Mouse (Mus musculus) heart, postnatal 0 days (tissue): ENCODE data around the gene Dlgap4.

ENCODE experiments used
- CTCF ChIP-seq: IDR thresholded peaks from 2 replicates; pipeline ENCODE4 v1.5.1; 2016; ENCODE audit warnings: antibody characterized with exemption, control low read depth, low read depth
- EP300 ChIP-seq: IDR thresholded peaks from 2 replicates; pipeline ENCODE4 v1.6.1; 2016; ENCODE audit warnings: antibody characterized with exemption, low read depth

DNA sequence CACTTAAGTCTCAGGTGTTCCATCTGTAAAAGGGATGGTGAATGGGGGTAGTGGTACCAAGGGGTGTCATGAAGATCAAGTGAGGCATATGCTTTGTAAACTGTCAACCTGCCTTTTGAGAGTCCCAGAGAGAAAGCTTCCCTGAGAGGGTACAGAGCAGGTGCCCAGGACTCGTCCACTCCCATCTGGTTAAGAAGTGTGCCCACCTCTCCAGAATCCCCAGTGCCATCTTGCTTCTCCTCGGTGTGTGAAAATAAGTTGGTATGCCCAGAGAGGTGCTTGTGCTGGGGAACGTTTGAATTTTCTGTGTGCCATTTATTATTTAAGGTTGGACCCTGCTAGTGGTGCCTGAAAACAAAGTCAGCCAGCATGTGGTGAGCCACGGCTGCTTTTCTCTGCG, 109.2 kb downstream of the Dlgap4 start:
- TF ChIP-seq CTCF (no peak), EP300 (no peak)
